Mouse (Mus musculus) limb, embryonic 14.5 days (tissue): ENCODE measurements around the gene Ripply3. TPM values are rescaled to one million over a fixed set of nuclear protein-coding genes. Genes with fewer than 3 reads are reported as not detected.

Experiments
- ATAC-seq: fragments of 200-750 bp; cut with Nextera tagmentation; 2 replicates; pipeline ENCODE4 v1.8.0; 2017; ENCODE audit warnings: low read depth, moderate number of reproducible peaks, moderate TSS enrichment; ENCODE audit not compliant: low FRiP score
- DNase-seq: peaks from one replicate; pipeline ENCODE4 v3.0.0-alpha.2; 2015; ENCODE audit warnings: low spot score
- H3K27ac ChIP-seq: fragments of 300-500 bp; sonication (generic); replicated peaks from 2 replicates; pipeline ENCODE4 v1.5.1; 2014; ENCODE audit warnings: low read depth, mild to moderate bottlenecking, low read length, moderate library complexity, mixed read lengths
- H3K27me3 ChIP-seq: fragments of 300-500 bp; sonication (generic); 2 replicates; pipeline ENCODE4 v1.6.1; 2014; ENCODE audit warnings: low read length, mixed read lengths; ENCODE audit not compliant: control insufficient read depth, insufficient read depth
- H3K36me3 ChIP-seq: fragments of 300-500 bp; sonication (generic); 2 replicates; pipeline ENCODE4 v1.6.1; 2014; ENCODE audit warnings: mild to moderate bottlenecking, low read length, moderate library complexity, mixed read lengths; ENCODE audit not compliant: control insufficient read depth, insufficient read depth
- H3K4me1 ChIP-seq: fragments of 300-500 bp; sonication (generic); 2 replicates; pipeline ENCODE4 v1.6.1; 2014; ENCODE audit warnings: antibody characterized with exemption, low read length, mixed read lengths; ENCODE audit not compliant: control insufficient read depth, insufficient read depth
- H3K4me2 ChIP-seq: fragments of 300-500 bp; sonication (generic); replicated peaks from 2 replicates; pipeline ENCODE4 v1.6.1; 2014; ENCODE audit warnings: low read depth, mild to moderate bottlenecking, low read length, moderate library complexity; ENCODE audit not compliant: severe bottlenecking
- H3K4me3 ChIP-seq: fragments of 300-500 bp; sonication (generic); replicated peaks from 2 replicates; pipeline ENCODE4 v1.5.1; 2014; ENCODE audit warnings: low read length
- H3K9ac ChIP-seq: fragments of 300-500 bp; sonication (generic); 2 replicates; pipeline ENCODE4 v1.6.1; 2014; ENCODE audit warnings: mild to moderate bottlenecking, low read depth, low read length, moderate library complexity; ENCODE audit not compliant: severe bottlenecking
- H3K9me3 ChIP-seq: fragments of 300-500 bp; sonication (generic); 2 replicates; pipeline ENCODE4 v1.6.1; 2016; ENCODE audit warnings: low read length; ENCODE audit not compliant: control insufficient read depth
- POLR2A ChIP-seq: fragments of 200-500 bp; IDR thresholded peaks from 2 replicates; pipeline ENCODE4 v1.8.0; 2012; ENCODE audit warnings: inconsistent platforms, mild to moderate bottlenecking, moderate library complexity, borderline replicate concordance; ENCODE audit not compliant: insufficient read depth, insufficient read length; ENCODE audit errors: extremely low read depth
- WGBS: fragments of 180-500 bp; shearing (Covaris S2); extraction: QIAGEN DNeasy Blood & Tissue Kit; methylation state at CpG from one replicate; pipeline ENCODE4 v1.1.7; 2014; 5-methylcytosine and 5-hydroxymethylcytosine counted together
- polyA plus RNA-seq, 2 experiments: library from polyadenylated mRNA; depleted of rRNA in 1 of 2; stranded (reverse) in 1 of 2; unstranded in 1 of 2; fragments of >200 nt; fragmentation: Nextera tagmentation in 1 of 2; extraction: Ambion mirVana in 1 of 2; gene quantifications; 2 replicates each; pipeline versions ENCODE4 v1.2.1 to v1.2.3; 2012 to 2014

Gene Ripply3
- polyA plus RNA-seq, 2 experiments = 2.9 to 5.2 TPM

- Histone ChIP-seq H3K9me3 (no peaks in the 10 kb centered on the region), H3K9ac (no peak overlapping the region), H3K36me3 (no peaks in the 10 kb centered on the region), H3K4me3 (no peak overlapping the region), H3K4me1 (peaks cover 13% of the 10 kb centered on the region), H3K27ac (no peak overlapping the region), H3K4me2 (no peak overlapping the region), H3K27me3 (no peaks in the 10 kb centered on the region)
- 74% methylated on average over 5 of the region's 5 CpGs for WGBS
- ATAC-seq = no peak
- TF ChIP-seq POLR2A = no peak
- no peak for DNase-seq
Measured at GRCm38 (mm10) chr16:94301696-94302095, 26.5 kb upstream of the Ripply3 start.

GRCm38 (mm10) chr16:94302274-94303202 lies 25.7 kb upstream of the Ripply3 start:
- WGBS = 4% methylated on average over 29 of the region's 30 CpGs
- H3K4me3 ChIP-seq = peak overlapping the region; percentile 21
- no peak for TF ChIP-seq POLR2A
- ATAC-seq (peak; percentile 55; the same call in 1 of the 2 replicates), DNase-seq (peak; percentile 27)
- no peaks in the 10 kb centered on the region for H3K36me3 ChIP-seq
- H3K9ac ChIP-seq = peak overlapping the region; percentile 50
- peaks cover 13% of the 10 kb centered on the region for H3K4me1 ChIP-seq
- H3K27ac ChIP-seq = no peak overlapping the region
- no peaks in the 10 kb centered on the region for H3K9me3 ChIP-seq
- peak overlapping the region; percentile 48 for H3K4me2 ChIP-seq
- no peaks in the 10 kb centered on the region for H3K27me3 ChIP-seq

DNA sequence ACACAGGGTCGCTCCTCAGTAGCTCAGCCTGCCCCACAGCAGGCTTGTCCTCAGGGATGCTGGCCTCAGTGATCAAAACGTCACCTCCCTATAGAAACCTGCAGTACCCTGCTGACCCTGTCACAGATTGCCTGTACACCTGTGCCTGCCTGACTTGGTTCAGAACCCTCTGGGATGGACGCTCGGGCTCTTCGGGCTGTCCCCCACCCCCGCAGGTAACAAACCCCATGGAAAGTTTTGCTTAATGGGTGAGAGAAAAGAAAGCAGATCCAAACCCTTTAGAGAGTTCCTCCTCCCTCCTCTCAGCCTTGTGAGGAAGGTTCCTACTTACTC lies 25.1 kb upstream of the Ripply3 start:
- H3K4me1 ChIP-seq = peaks cover 16% of the 10 kb centered on the region
- ATAC-seq = no peak
- H3K4me2 ChIP-seq = peak overlapping the region; percentile 48
- TF ChIP-seq POLR2A = no peak
- no peak overlapping the region for H3K27ac ChIP-seq
- H3K9ac ChIP-seq = peak overlapping the region; percentile 50; the same call in 1 of the 2 replicates
- H3K4me3 ChIP-seq = peak overlapping the region; percentile 21; the same call in 1 of the 2 replicates
- no peak for DNase-seq
- WGBS = 23% methylated on average over 5 of the region's 6 CpGs
- no peaks in the 10 kb centered on the region for H3K9me3 ChIP-seq
- no peaks in the 10 kb centered on the region for H3K27me3 ChIP-seq
- no peaks in the 10 kb centered on the region for H3K36me3 ChIP-seq

GRCm38 (mm10) chr16:94307526-94307925 lies 20.7 kb upstream of the Ripply3 start:
- no peak overlapping the region for H3K27ac ChIP-seq
- no peak for ATAC-seq
- no peaks in the 10 kb centered on the region for H3K27me3 ChIP-seq
- no peaks in the 10 kb centered on the region for H3K9me3 ChIP-seq
- DNase-seq = no peak
- H3K4me2 ChIP-seq = no peak overlapping the region
- H3K4me3 ChIP-seq = no peak overlapping the region
- H3K4me1 ChIP-seq = peaks cover 11% of the 10 kb centered on the region
- TF ChIP-seq POLR2A = no peak
- H3K36me3 ChIP-seq = no peaks in the 10 kb centered on the region
- WGBS = 42% methylated on average over 6 of the region's 6 CpGs
- no peak overlapping the region for H3K9ac ChIP-seq

DNA sequence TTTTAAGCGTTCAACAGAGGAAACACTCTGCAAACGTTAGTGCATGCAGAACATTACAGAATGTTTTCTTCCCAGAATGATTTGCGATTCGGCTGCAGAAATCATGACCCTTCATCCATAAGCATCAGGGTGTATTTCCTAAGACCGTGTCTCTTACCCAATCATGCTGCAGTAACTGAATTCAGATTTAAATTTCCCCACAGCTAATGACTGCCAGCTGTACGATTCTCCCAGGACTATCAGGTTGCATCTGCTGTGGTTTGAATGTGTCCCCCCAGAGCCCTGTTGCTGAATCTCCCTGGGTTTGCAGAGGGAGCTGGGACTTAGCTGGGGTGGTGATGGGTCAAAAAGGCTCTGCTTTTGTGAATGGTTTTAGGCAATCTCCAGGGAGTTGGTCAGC lies 20.3 kb upstream of the Ripply3 start:
- Histone ChIP-seq H3K9ac (no peak overlapping the region), H3K4me3 (no peak overlapping the region), H3K4me1 (peaks cover 7% of the 10 kb centered on the region), H3K27ac (no peak overlapping the region), H3K9me3 (no peaks in the 10 kb centered on the region), H3K27me3 (no peaks in the 10 kb centered on the region), H3K4me2 (no peak overlapping the region), H3K36me3 (no peaks in the 10 kb centered on the region)
- DNase-seq (peak; percentile 62), ATAC-seq (no peak)
- TF ChIP-seq POLR2A = no peak
- WGBS = 20% methylated on average over 6 of the region's 6 CpGs
